Mouse (Mus musculus) lung, postnatal 25 days (tissue): Measurements from ENCODE around the gene Gstt2.

Source experiments
- DNase-seq: peaks from one replicate; pipeline ENCODE4 v3.0.0; 2022; ENCODE audit warnings: low spot score

Gene Gstt2

DNA sequence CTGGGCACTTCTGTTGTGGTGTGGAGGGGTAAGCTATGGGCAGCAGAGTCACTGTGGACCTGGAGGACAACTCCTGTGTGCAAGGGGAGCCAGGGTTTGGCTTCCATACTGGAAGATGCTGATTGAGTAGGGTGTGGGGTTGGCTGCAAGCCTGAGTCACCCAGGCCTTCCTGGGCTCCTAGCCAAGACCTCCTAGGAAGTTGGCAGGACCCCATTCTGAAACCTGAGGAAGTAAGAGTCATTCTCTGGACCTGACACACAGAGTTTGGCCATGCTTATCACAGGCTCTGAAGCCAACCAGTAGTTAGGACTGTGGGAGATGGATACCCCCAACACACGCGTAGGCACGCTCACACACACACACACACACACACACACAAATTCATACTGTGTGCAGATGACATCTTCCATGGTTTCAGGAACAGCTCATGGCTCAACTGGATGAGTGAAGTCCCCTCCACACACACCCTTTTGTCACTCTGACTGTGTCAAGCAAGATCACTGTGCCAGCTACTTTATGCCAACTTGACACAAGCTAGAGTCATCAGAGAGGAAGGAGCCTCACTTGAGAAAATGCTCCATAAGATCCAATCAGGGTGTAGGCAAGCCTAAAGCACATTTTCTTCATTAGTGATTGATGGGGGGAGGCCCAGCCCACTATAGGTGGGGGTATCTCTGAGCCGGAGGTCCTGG is 9.4 kb downstream of the Gstt2 start:
- DNase-seq, result peak; percentile 38

- DNase-seq, result no peak
Measured at GRCm38 (mm10) chr10:75824530-75824929, 12.7 kb downstream of the Gstt2 start.

DNA sequence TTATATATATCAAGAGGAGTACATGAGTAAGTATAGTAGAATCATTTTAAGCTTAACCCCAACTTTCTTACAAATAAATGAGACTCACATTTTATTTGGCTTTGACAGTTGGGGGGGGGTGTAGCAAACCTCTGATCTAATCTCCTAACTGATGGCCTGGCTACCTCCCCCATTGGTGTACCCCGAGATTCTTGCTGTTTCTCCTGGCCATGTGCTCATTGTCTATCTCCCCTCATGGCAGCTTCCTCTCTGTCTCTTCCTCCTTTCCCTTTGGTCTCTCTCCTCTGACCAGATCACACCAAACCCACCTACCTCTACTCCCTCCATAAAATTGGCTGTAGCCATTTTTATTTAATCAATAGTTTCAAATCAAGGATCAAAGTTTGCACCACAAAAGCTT is 13.4 kb downstream of the Gstt2 start:
- DNase-seq, result no peak

GRCm38 (mm10) chr10:75822443-75822842 is 14.8 kb downstream of the Gstt2 start, which contains the start of gene Gstt4:
TSS of gene Gstt4 (minus strand) at chr10:75822543.
- DNase-seq, result no peak

DNA sequence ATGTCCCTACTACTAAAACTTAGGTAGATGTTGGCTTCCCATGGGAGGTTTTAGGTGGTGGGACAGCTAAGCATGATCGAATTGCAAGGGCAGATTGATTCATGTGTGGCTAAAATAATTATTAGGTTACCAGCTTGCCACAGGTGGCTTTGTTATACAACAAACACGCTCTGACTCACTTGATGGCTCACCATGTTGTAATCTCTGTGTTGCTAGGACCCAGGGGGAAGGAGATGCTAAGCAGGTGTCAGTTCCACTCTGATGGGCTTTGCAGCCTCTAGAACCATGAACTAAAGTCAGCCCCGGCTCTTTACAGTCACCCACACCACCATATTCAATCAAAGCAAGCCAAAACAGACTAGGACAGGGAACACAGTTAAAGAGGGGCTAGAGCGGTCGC is 17.3 kb downstream of the Gstt2 start:
- no peak for DNase-seq

DNA sequence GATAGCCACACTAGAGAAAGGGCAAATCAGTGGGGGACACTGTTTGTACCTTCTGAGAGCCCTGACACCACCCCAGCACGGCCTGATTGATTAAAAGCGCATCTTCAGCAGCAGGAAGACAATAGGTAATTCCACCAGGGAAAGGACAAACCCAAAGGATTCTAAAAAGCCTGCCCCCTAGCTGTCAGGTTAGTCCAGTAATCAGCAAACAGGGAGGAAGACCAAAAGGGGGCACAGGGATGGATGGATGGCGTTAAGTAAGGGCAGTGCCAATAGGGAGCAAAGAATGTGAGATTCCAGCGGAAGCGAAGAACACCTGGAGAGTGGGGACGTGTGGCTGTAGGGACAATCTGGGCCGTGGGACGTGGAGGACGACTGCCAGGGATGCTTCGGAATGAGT is 18.6 kb downstream of the Gstt2 start:
- no peak for DNase-seq

GRCm38 (mm10) chr10:75804217-75804616 is 33.0 kb downstream of the Gstt2 start:
- DNase-seq, result no peak

GRCm38 (mm10) chr10:75798176-75798696 is 39.0 kb downstream of the Gstt2 start, which contains the start of gene Gstt1:
TSS of gene Gstt1 (minus strand) at chr10:75798584.
- DNase-seq, result peak; percentile 73

DNA sequence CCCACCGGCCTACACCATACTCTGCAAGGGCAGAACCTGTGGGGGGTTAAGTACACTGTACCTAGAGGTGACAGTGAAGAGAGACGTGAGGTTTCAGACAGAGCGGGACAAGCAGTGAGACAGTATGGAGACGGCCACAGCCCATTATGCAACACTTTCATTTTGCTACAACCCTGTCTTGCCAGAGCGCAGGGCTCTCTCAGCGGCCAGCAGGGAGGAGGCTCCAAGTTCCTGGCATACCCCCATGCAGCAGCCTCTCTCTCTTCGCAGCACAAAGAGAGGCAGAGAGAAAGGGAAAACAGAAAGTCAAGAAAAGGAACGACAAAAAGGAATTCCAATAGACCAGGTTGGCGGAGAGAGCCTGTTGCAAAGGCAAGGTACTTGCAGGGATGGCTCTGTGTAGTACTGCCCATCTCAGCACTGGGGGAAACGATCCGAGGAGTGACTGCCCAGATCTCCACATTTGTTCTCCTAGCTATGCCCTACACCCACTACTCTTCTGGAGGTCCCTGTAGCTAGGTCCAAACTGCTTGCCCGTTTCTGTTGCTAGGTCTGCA is 39.5 kb downstream of the Gstt2 start:
- peak; percentile 67 for DNase-seq

- peak; percentile 46 for DNase-seq
Measured at GRCm38 (mm10) chr10:75796731-75797516, 40.3 kb downstream of the Gstt2 start.

DNA sequence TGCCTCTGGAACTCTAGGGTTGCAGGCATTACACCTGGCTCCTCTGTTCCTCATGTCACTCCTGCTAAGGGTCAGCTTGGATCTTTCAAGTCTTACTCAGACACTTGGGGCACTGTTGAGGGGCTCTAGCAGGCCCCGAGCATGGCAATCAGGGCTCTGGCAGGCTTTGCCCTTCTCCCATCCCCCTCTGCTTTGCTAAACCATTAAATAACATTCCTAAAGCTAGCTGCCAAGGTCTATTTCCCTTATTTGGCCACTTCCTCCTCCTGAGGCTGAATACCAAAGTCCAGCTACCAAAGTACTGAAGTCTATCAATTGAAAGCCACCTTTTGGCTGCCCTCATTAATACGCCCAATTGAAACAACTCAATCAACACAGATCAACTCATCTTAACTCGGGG is 42.3 kb downstream of the Gstt2 start:
- DNase-seq, result peak; percentile 60

- DNase-seq, result no peak
Measured at GRCm38 (mm10) chr10:75790773-75791172, 46.5 kb downstream of the Gstt2 start.

GRCm38 (mm10) chr10:75789841-75790240 is 47.4 kb downstream of the Gstt2 start:
- peak; percentile 47 for DNase-seq

DNA sequence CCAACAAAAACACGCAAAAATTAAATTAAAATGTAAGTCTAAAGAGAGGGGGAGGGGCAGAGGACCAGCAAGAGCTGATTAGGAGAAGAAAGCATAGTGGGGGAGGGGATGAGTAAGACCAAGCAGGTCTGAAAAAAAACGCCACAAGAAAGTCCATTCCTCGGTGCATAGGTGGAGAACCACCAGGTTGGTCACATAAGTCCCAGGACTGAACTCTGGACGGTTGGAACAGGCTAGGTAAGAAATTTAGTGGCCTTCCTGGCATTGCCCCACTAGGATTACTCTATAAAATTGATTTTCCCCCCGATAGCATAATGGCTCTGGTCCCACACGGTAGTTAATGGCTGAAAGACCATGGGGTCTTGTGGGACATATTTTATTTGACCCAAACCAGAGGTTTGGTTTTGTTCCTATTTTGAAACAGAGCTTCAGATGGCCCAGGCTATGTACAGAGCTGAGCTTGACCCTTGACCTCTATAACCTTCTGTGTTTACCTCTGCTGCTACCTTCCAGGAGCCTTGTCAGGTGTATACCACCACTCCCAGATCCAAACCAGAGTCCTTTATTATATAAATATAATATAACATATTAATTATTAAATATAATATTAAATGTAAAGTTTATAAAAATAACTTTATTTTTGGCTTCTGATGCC is 48.0 kb downstream of the Gstt2 start:
- no peak for DNase-seq

- DNase-seq, result no peak
Measured at GRCm38 (mm10) chr10:75788277-75788676, 48.9 kb downstream of the Gstt2 start.

- no peak for DNase-seq
Measured at GRCm38 (mm10) chr10:75785442-75785841, 51.8 kb downstream of the Gstt2 start.
